Mouse (Mus musculus): ENCODE data around the gene Calcoco1.

Calcoco1 gene

DNA sequence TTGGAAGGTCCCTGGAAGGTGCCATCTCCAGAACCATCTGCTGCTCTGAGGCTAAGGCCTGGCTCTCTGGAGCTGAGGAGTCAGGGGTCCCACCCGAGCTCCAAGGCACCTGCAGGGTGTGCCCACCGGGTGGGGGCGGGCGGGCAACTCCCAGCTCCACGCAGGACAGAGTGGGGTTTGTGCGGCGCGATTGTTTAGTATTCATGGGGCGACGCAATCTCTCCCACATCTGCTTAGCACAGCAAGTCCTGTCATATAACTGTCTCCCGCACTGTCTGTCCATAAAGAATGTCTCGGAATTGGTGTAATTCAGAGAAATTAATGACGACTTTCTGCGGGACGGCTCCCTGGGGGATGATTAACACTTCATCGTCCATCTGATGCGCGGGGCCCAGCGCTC lies 15.1 kb upstream of the Calcoco1 start:
- no peak for DNase-seq (ENCODE audit: low spot score)

DNA sequence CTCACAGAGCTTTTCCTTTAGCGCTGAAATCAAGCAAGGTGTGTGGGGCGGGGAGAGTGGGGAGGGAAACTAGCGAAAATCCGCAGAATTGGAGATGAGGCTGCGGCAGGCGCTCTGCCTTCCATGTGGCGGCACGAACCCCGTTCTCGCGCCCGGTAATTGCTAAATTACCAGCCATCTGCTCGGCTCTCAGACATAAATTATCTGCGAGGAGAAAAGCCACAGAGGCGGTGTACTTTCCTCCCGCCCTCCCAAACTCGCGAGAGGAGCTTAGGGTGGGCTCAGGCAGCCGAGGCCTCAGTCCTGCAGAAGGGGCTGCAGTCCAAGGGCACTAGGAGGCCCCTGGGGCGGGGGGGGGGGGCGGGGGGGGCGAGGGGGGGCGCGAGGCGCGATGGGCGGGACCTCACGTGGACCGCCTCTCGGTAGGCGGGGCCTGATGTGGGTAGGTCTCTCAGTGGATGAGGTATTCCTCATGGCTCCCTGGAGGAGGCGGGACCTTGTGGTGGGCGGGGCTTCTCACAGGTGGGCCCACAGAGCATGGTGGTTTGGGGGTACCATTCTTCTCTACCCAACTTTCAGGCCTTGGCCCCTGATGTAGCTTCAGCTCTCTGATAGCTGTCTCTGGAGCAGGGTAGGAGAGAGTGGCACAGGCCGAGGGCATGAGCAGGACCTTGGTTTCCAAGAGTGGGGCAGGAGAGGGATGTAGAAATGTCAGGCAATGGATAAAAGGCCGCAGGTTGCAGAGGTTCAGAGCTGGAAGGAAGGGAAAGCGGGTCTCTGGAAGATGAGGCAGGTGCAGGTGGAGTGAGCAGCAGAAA lies 14.4 kb upstream of the Calcoco1 start:
- no peak for DNase-seq (ENCODE audit: low spot score)

- DNase-seq (ENCODE audit: low spot score): no peak
Measured at GRCm38 (mm10) chr15:102735031-102735430, 13.1 kb upstream of the Calcoco1 start.

DNA sequence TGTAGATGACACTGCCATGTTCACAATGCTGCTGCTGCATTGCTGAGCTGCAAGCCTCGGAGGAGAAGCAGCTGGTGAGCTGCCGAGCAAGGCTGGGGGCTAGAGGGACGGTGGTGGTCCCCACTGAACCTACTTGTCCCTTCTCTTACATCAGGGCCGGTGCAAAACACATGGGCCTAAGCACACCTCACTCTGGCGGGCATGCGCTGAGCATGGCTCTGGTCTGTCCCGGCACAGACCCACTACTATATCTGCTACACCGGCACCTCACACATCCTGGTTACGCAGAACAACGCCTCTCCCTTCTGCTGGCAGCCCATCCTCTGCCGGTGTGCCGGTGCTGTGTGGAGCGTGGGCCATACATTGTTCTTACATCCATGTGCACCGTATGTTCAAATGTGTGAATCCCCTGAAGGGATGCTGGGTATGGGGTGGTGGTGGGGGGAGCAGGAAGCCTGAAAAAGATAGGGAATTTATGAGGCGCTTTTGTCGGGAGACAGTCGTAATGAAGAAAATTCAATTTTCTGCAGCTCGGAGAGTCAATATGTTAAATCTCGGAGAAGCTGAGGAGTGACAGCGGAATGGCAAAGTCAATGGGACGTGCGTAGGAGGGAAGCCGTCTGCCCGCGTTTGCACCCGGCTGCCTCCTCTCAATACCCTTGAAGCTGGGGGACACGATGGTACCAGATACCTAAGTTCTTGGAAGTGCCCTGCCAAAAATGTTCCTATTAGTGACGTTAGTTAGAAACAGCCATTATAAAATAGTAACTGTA lies 12.0 kb upstream of the Calcoco1 start:
- no peak for DNase-seq (ENCODE audit: low spot score)

DNA sequence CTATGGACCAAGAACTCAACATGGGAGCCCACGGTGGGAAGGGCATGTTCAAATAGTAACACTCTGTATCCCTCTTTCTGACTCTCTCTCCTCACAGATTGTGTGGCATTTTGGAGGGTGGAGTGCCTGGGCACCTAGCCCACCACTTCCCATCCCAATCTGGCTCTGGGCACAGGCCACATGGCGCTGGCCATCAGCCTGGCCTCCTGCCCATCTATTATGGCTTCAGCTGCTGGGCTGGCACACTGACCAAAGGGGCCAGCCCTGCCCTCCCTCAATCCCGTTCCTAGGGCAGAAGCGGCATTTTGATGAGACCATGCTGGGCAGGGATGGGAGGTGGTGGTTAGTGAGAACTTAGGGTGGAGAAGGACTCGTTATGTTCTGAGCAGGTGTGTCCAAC lies 11.3 kb upstream of the Calcoco1 start:
- DNase-seq (ENCODE audit: low spot score): no peak

DNA sequence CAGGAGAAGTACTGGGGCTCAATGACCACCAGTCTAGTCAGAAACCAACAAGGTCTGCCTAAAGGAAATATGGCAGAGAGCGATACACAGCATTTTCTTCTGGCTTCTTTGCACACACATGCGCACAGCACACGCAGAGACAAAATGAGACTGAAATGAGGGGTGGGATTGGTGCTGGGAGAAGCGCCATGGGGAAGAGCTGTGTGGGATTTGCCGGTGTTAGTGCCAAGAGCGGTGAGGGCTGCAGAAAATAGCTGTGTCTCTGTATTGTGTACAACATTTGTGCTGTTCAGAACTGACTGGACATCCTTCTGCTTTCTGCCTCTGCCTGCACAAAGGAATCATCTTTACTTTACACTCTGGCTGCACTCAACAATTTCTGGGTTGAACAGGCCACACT lies 10.4 kb upstream of the Calcoco1 start:
- no peak for DNase-seq (ENCODE audit: low spot score)

GRCm38 (mm10) chr15:102727951-102728350 lies 6.0 kb upstream of the Calcoco1 start:
- DNase-seq (ENCODE audit: low spot score): no peak

GRCm38 (mm10) chr15:102723358-102724135 lies 1.6 kb upstream of the Calcoco1 start:
- DNase-seq (ENCODE audit: low spot score): no peak

DNA sequence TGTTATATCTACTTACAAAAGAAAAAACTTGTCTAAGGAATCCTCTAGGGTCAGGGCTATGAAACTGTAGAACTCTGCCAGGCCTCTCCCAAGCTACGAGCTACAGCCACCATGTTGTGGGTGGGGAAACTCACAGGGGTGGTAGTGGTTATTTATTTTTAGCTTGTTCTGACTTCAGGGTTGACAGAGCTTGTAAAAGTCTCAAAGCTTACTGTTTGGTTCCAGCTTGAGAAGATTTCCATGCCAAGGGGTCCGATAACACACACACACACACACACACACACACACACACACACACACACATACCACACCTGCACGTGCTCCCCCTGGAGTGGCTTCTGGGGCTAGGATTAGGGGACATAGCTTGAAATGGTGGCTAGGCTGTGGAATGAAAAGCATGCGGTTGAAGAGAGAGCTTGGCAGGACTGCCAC lies 538 bp upstream of the Calcoco1 start:
- no peak for DNase-seq (ENCODE audit: low spot score)

GRCm38 (mm10) chr15:102721016-102721898 lies 721 bp downstream of the Calcoco1 start:
- DNase-seq (ENCODE audit: low spot score): no peak

DNA sequence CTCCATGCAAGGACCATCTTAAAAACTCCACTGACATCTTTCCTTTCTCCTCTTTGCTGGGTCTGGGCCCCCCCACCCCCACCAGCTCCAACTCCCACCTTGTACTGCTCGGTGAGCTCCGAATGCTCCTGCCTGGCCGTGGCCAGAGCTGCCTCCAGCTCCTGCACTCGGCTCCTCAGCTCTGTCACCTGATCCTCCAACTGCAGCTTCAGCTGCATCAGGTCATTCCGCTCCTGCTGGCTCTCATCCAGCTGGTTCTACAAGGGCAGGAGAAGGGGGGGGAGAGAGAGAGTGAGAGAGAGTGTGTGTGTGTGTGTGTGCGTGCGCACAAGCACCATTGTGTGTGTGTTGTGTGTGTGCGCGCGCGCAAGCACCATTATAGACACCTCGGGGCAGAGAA lies 5.8 kb downstream of the Calcoco1 start:
- DNase-seq (ENCODE audit: low spot score): no peak

GRCm38 (mm10) chr15:102707736-102708269 lies 14.2 kb downstream of the Calcoco1 start:
- no peak for DNase-seq (ENCODE audit: low spot score)

- no peak for DNase-seq (ENCODE audit: low spot score)
Measured at GRCm38 (mm10) chr15:102705923-102706503, 16.0 kb downstream of the Calcoco1 start.

- DNase-seq (ENCODE audit: low spot score): no peak
Measured at GRCm38 (mm10) chr15:102705226-102705894, 16.6 kb downstream of the Calcoco1 start.

- no peak for DNase-seq (ENCODE audit: low spot score)
Measured at GRCm38 (mm10) chr15:102704806-102705205, 17.2 kb downstream of the Calcoco1 start.

DNA sequence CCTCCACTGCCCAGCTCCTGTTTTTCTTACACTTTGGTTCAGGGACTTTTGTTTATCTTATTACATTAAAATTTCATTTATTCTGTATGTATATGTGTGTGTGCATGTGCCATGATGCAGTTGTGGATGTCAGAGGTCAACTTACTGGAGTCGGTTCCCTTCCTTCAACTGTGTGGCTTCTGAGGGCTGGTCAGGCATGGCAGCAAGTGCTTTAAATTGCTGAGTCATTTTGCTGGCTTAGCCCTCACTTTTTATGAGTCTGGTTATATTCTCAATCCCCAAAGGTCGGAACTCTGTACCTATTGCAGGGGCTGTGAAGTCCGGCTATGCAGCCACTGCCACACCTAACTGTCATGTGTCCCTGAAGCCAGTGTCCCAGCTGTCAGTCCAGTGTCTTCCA lies 19.0 kb downstream of the Calcoco1 start:
- DNase-seq (ENCODE audit: low spot score): no peak

DNA sequence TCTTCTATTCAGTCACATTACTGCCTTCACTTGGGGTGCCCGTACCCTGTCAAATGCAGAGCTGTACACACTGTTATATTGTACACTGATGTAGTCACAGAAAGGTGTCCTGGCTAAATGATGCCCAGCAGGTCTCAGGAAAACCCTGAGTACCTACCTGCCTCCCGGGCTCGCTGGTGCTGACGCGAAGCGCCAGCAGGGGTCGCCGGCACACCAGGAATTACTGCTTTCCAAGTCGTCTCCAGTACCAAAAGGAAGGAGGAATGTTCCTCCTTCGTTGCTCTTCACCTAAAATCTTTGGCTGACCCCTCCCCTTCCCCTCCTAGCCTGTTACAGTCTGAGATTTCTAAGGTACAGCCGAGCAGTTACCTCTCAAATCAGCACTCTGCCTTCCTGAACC lies 23.8 kb downstream of the Calcoco1 start:
- DNase-seq (ENCODE audit: low spot score): peak; percentile 78

- DNase-seq (ENCODE audit: low spot score): no peak
Measured at GRCm38 (mm10) chr15:102696899-102697298, 25.1 kb downstream of the Calcoco1 start.

DNA sequence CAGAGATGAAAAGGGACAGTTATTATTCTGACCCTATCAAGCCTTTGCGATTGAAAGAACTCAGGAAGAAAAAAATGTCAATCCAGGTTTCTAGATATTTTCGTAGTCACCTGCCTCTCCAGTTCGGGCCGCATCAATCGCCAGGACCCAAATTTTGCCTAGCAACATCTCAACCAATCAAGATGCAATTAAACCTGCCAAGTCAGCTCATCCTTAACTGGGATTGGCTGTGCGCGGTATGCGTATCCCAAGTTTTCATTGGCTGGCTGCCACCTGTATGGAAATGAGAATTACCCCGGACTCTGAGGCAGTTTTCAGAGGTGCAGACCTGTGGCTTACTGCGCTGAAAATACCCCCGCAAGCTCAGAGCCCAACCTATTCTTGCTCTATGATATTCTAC lies 28.4 kb downstream of the Calcoco1 start:
- peak; percentile 45 for DNase-seq (ENCODE audit: low spot score)

DNA sequence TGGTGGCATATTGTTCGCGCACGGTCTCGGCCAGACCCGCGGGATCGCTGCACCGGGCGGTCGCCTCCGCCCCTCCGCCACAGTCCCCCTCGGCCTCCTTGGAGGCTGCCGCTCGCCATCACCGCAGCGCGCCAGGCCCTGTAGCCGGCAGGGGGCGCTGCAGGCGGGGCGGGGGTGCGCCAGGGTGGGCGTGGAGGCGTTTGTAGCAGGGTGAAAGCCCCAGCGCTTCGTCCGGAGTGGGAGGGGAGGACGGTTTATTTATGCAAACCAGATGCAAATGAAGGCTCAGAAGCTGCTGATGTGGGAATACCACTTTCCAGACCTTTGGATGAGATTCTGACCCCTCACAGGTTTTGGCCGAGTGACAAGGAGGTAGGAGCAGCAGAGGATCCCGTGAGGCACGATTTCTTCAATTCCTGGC lies 29.0 kb downstream of the Calcoco1 start:
- peak; percentile 62 for DNase-seq (ENCODE audit: low spot score)
